Mouse (Mus musculus) lung, adult 2 months (tissue): ENCODE measurements around the gene Dstyk.

Experiments used
- CTCF ChIP-seq: fragments of 200-500 bp; IDR thresholded peaks from 2 replicates; pipeline ENCODE4 v1.5.1; 2011; ENCODE audit warnings: mild to moderate bottlenecking, low read length, control low read depth; ENCODE audit not compliant: insufficient read depth
- POLR2A ChIP-seq: fragments of 200-500 bp; IDR thresholded peaks from 2 replicates; pipeline ENCODE4 v1.6.1; 2011; ENCODE audit warnings: low read depth, mild to moderate bottlenecking, control low read depth, low read length, borderline replicate concordance; ENCODE audit errors: extremely low read depth

- TF ChIP-seq POLR2A = no peak
- TF ChIP-seq CTCF = no peak
Measured at GRCm38 (mm10) chr1:132471499-132471898, 54.1 kb downstream of the Dstyk start.
